Mouse (Mus musculus): ENCODE measurements around the gene Fgfr2.

Fgfr2 gene

DNA sequence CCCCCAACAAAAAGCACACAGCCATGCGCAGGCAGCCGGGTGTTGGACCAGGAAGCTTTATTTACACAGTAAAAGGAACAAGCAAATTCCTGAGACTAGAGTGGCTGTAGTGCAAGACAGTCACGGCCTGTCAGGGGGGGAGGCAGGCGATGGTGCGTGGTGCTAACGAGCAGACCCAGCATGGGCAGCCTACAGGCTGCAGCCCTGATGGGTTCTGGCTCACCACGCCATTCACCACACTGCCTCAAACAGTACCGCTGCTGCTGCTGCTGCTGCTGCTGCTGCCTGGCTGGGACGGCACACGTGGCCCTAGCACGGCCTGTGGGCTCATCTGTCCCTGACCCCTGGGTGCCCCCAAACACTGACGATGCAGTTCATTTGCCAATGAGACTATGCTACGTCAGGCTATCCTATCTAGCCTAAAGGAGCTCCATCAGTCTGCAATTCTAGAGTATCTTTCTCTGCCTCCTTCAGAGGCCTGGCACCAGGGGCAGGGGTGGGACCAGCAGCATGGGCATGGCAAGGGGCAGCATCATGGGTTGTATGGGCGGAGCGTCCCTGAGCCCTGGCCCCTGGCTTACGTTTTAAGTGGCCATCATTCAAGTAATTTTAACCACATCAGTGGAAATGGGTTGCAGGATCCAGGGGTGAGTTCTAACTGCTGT is 411.0 kb downstream of the Fgfr2 start:
- no peak for DNase-seq (ENCODE audit: extremely low read depth, insufficient read length, low spot score)

DNA sequence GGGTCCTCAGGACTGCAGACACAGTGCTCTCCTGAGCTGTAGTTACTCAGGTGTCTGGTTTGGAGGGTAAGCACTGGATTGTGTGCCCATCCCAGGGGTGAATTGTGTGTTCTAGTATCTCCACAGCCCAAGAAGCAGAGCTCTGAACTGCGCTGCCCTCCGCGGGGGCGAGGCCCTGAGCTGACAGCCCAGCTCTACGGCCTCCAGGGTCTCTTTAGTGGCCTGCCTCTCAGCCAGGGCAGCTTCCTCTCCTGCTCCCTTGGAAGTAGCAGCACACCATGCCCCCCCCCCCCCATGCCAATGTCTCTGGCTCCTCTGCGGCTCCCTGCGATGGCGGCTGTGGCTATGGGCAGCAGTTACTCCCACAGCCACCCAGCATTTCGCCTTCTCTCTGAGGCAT is 411.6 kb downstream of the Fgfr2 start:
- no peak for DNase-seq (ENCODE audit: extremely low read depth, insufficient read length, low spot score)

DNA sequence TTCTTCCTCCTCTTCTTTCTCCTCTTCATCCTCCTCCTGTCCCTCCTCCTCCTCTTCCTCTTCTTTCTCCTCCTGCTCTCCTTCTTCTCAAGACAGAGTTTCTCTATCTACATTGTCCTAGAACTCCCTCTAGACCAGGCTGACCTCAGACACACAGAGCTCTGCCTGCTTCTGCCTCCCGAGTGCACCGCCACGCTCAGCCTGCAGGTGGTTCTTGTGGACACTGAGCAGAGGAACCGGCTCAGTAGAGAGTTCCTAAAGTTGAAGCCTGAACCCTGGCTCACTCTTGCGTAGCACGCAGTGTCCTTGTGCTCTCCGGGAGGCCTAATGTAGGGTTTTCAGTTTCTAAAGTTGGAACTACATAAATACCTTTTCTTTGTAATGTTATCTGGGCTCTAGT is 418.0 kb downstream of the Fgfr2 start:
- DNase-seq (ENCODE audit: extremely low read depth, insufficient read length, low spot score): no peak

DNA sequence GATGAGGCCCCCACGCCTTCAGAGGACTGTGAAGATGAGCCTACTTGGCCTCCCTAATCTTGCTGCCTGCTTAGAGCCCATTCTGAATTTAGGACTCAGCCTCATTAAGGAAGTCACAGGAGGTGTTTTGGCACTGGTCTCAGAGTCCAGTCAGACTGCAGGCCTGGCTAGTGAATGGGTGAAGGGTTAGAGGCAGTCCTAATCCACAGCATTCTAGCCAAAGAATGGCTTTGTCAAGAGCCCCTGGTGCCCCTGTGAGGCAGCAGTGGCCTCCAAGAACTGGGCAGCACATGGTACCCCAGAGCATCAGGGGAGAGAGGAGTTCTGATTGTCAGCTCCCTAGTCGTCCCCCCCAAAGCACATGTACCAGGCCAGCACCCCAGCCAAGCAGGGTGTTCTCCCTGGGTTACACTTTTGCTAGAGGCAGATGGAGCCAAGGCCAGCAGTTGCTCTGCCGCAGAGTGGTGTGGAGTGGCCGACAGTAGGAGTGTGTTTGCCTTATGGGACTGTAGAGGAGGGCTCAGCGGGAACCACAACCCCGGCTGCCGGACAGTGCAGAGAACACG is 418.8 kb downstream of the Fgfr2 start:
- DNase-seq (ENCODE audit: extremely low read depth, insufficient read length, low spot score): no peak

DNA sequence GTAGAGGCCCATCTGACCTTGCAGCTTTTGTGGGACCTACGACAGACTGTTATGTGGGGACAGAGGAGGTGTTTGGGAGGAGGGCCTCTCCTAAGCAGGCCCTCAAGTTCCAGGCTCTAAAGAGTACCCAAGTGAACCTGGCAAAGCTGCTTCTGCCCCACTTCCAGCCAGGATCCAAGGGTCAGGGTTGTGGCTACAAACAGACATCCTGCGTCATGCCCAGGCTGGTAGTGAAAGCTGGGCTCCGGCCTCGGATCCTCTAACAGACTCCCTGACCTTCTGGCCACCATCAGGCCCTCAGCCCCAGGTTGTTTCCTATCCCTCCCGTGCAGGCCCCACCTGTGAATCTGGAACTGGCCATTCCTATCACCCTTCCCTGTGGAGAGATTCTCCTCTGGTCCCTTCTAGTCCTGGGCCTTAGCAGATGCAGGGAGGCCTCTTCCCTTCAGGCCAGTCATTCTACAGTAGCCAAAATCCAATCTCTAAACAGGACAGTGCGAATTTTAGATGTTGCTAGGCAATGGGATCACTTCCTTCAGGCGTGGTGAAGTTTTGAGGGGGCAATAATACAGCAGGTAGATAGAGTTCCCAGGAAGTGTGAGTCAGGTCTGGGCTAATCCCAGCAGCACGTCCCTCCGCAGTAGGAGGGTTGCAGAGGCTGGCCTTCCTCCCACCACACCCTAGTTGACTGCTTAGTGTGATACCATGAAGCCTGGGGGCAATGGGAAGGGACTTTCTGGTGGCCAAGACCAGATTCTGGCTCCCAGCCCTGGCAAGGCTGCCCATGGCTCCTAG is 419.4 kb downstream of the Fgfr2 start:
- DNase-seq (ENCODE audit: extremely low read depth, insufficient read length, low spot score): no peak

DNA sequence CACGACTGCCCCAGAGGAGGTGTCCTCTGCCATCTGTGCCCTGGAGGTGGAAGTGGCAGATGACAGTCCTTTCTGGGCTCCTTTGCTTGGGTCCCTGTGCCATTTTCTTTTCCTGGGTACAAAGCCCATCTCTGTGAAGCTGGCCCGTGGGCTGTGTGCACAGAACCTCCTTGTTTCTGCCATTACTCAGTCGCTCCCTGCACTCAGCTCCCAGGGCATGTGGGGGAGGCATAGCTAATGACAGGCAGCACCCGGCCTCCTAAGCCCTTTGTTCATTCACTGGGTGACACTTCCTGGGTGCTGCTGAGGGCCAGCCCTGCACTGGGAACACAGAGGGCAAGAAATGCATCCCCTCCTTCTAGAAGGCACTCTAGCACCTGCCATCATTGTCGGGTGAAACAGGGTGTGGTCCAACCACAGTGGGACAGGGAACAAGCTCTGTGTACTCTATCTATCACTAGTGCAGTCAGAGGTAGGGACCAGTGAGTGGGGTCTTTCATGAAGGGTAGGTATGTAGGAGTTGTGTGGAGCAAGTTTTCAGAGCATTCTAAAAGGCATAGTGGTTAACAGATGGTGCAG is 420.6 kb downstream of the Fgfr2 start:
- no peak for DNase-seq (ENCODE audit: extremely low read depth, insufficient read length, low spot score)

DNA sequence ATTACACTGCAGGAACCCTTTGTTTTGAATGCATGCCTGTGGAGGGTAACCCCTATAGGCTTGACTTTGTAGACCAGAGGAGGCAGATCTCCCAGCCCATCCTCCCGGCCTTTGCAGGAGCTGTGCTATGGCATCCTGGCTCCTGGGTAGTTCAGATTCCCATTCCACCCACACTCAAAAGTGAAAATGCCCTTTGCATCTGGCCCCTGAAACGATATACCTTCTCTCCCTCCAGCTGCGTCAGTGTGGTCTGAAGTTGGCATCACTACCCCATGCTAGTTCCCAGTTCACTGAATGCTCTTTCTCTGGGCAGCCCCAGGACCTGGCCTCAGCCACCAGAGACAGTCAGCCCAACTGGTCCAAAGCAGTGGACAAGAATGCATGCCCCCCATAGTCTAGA is 421.1 kb downstream of the Fgfr2 start:
- DNase-seq (ENCODE audit: extremely low read depth, insufficient read length, low spot score): no peak

DNA sequence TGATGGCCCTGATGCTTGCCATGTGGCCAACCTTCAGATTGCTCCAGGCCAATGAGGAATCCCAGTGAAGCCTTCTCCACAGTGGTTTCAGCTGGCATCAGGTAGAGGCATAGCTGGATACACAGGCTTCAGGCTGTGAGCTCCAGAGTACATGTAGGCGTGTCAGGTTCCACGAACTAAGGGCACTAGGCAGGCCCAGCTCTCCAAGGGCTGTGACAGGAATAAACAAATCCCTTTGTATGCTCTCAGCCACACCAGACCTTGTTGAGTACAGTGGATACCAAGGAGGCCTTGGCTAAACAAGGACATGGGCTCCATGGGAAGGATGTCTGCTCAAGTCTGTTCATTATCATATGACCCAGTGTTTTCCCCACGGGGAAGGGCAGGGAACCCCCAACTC is 421.7 kb downstream of the Fgfr2 start:
- DNase-seq (ENCODE audit: extremely low read depth, insufficient read length, low spot score): no peak

DNA sequence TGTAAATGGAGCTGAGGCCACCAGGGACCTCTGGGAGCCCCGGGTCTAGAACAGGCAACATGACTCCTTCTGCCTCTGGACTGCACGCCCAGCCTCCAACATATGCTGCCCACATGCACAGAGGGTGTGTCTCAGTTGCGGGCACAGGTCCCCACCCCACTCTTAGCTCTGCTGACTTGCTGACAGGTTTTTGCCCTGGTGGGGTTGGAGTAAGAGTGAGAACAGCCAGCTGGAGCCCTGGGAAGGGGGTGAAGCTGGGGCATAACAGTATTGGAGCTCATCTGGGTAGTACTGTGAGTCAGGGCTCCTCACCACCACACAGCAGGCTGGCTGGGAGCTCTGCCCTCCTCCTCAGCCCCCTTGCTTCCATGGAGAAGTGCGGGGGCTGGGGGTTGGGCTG is 423.0 kb downstream of the Fgfr2 start:
- DNase-seq (ENCODE audit: extremely low read depth, insufficient read length, low spot score): peak; percentile 57

DNA sequence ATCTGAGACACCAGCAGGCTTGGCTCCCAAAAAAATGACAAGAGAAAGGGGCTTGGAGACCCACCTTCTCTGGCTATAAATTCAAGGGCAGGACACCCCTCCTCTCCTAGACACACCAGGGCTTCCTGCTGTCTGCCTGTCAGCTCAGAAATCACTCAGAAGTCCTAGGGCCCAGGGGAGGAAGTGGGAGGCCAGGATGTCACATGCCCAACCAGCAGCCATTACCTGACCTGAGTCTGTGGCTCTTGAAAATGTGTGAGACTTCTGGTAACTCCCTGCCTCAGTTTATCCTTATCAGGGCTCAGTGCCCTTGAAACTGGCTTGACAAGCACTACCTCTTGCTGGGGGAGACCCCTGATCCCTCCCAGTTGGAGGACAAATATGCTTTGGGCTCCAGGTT is 423.5 kb downstream of the Fgfr2 start:
- DNase-seq (ENCODE audit: extremely low read depth, insufficient read length, low spot score): no peak

DNA sequence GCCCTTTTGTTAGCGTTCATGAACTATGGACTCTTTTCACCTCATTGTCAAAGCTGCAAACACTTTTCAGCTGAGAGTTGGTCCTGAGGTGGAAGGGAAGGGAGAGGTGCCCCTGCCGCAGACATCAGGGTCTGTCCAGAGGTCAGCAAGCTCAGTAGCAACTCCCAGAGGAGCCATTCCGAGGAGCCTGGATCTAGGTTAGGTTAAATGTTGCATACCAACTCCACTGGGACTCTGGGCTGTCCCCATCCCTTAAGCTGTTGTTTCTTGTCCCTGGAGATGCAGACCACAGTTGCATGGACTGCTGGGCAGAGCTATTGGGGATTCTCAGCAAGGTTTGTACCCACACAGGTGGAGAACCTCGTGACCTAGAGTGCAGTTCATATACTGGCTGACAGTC is 424.0 kb downstream of the Fgfr2 start:
- no peak for DNase-seq (ENCODE audit: extremely low read depth, insufficient read length, low spot score)

DNA sequence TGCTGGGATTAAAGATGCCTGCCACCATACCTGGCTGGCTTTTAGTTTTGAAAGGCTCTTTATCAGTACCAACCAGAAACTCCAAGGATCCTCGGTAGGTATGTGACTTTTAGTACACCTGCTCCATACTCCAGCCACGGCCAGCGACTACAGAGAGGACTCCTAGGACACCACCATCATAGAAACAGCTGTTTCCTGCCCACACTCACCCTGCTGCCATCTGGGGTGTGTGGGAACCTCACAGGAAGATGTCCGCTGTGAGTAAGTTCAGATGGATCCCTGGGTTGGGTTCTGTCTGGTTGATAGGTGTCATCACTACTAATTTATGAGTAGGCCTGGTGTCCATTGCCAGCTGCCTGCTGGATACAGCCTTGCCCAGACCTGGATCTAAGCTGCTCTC is 424.4 kb downstream of the Fgfr2 start:
- DNase-seq (ENCODE audit: extremely low read depth, insufficient read length, low spot score): no peak

DNA sequence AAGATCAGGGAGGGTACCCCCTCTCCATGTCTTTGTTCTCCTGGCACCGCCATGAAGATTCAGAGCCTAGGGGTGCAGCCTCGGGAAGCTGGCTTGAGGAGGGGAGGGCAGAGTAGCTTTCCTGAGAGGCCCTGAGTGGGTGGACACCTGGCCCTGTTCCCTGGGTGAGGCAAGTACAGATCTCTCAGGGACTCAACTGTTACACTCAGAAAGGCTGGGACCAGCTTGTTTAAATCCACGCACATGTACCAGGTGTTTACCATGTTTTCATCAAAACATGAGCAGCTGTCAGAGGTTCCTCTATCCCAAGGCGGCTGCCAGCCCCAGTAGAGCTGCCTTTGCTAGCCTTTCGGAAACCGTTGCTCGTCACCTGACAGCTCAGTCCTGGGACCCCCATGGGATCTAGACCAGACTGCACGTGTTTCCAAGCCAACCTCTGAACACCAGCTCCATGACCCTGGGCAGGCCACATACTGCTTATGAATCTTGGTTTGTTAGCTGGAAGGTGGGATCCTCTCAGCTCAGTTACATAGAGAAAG is 425.8 kb downstream of the Fgfr2 start:
- DNase-seq (ENCODE audit: extremely low read depth, insufficient read length, low spot score): no peak

DNA sequence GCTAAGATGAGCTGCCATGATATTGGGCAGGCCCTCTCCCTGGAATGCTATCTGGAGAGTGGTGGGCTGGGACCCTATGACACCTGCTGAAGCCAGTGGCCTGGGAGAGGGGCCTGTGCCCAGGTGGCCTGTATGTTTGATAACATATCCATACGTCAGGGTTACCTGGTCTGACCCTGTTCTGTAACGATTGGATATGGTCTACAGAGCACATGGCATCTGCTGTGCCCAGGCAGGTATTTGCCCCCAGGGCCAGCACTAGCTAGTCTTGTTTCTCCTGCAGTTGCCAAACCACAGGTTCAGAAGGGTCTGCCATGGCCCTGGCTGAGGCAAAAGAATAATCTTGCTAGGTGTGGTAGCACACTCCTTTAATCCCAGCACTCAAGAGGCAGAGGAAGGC is 429.6 kb downstream of the Fgfr2 start:
- DNase-seq (ENCODE audit: extremely low read depth, insufficient read length, low spot score): no peak

DNA sequence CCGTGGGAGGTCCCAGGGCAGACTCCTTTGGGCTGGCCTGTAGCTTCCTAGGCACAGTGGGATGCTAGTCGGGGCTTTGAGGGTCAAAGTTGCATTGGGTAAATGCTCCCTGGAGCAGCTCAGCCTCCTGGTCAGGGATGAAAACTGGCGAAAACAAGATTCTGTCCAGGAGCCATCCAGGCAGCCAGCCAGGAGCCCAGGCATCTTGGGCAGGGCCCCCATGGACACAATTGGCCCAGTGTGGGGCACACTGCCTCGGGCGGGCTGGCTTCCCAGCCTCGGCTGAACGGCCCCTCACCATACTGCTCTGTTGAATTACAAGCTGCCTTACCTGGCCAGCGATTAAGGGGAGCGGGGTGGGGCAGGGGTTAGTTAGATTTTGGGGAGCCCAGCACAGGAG is 430.4 kb downstream of the Fgfr2 start:
- no peak for DNase-seq (ENCODE audit: extremely low read depth, insufficient read length, low spot score)

DNA sequence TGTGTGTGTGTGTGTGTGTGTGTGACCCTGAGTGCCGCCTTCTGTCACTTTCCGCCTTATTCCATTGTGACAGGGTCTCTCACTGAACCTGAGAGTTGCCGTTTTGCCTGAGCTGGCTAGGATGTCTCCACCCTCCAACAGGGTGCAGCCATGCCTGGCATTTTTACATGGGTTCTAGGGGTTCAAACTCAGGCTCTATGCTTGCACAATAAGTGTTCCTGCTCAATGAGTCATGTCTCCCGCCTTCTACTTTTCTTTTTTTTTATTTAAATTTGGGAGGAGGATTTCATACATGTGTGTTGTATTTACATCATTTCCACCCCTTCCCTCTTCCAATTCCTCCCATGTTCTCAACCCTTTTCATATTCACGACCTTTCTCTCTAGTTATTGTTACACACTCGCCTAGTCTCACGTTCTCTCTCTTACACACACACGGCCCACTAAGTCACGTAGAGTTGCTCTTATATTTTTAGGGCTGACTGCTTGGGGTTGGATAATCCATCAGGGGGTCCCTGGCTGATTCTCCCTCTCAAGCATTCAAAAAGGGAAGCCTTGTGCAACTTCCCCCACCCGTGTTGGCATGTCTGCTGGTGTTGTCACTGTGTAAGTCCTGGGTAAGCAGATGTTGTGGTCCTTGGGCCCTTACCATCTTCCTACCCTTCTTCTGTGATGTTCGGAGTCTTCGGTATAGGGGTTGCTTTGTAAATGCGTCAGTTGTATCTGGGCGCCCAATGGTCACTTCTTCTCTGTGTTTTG is 432.3 kb downstream of the Fgfr2 start:
- DNase-seq (ENCODE audit: extremely low read depth, insufficient read length, low spot score): no peak

DNA sequence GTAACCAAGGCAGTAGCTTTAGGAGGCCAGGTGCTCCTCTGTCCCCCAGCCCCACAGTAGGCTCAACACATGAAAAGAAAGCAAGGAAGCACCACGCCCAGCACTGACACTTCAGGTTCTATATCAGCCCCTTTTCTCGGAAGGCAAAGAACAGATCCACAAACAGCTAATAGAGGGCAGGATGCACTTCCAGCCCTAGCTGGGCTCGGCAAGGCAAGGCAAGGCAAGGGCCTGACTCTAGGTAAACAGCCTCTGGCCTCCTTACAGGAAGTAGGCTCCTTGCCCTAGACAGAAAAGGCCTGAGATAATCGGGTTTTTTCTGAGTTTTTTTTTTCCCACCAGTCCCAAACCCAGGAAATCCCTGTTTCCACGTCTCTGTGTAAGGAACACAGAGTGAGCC is 433.4 kb downstream of the Fgfr2 start:
- DNase-seq (ENCODE audit: extremely low read depth, insufficient read length, low spot score): no peak

DNA sequence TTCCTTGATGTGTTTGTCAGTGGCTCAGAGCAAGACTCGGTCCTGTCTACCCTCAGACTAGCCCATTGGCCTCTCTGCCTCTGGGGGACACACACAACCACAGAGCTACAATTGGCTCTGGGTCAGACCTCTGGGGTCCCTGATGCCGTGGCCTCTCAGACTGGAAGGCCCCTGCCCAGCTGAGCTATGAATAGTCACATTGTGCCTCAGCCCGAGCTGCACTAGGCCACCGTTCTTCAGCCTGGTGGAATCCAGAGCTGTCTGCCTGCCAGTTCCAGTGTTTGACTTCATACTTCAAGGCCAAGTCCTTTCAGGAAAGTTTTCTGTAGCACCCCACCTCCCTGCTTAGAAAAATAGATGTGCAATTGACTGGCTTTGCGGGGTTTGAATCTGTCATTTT is 434.4 kb downstream of the Fgfr2 start:
- no peak for DNase-seq (ENCODE audit: extremely low read depth, insufficient read length, low spot score)

DNA sequence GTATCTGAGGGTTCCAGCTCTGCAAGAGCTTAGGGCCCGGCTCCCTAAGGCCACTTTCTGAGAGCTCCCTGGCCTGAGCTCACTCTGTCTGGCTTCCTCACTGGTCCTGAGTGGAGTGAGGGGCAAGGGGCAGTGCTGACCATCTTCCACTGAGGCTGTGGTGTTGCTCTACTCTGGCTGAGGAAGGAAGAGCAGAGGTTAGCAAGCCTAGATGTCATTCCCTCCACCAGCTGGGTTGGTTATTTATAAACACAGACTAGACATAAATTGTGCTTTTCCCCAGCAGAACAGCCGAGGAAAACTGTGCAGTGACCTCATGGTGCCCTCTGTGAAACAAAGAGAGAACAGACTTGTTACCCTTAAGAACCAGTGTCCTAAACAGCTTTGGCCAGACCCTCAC is 435.3 kb downstream of the Fgfr2 start:
- no peak for DNase-seq (ENCODE audit: extremely low read depth, insufficient read length, low spot score)

DNA sequence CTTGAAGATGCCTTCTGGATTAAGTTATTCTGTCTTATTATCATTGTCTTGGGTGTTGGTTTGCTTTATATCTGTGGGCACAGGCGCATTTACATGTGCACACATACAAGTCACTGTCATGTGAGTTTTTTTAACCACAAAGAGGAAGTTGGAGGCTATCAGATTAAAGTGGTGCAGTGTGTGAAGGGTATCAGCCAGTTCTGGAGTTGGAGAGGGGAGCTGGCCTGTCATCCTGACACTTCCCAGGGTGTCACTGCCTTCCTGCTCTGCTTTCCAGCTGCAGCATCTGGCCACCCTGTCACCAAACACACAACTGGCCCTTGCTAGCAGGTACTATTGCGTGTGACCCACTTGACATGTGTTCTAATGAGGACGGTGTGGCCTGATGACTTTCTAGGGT is 436.6 kb downstream of the Fgfr2 start:
- DNase-seq (ENCODE audit: extremely low read depth, insufficient read length, low spot score): no peak

DNA sequence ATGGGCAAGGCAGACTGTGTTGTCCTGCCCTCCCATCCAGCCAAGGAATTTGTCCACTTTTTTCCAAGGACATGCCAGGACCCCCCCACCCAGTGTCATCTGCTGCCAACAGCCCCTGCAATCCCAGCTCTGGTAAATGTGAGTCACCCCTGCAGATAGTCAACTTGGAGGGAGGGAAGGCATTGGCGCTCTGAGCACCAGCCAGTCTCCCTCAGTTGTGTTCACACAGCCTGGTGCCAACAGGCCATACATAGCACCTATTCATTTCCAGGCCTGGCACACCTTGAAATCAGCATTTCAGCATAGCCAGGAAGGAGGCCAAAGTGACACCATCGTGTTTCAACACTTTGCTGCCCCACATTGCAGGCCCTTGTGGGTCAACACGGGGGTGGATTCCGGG is 439.2 kb downstream of the Fgfr2 start:
- no peak for DNase-seq (ENCODE audit: extremely low read depth, insufficient read length, low spot score)
